Comparison of ENCODE assay signal across 16 mouse cellular contexts in genomic region chr8:87915763-87916162, GRCm38 (mm10). TPM values are rescaled to one million over a fixed set of nuclear protein-coding genes. Genes with fewer than 3 reads are reported as not detected.
DNase-seq lines count a peak whose midpoint lies in the region; ATAC-seq and TF ChIP-seq lines count a peak whose summit lies in the region.
"Had no signal": no experiment of that assay in that cellular context is flagged by ENCODE, and none has a peak within 500 bp of the region (broad histone marks: within the 10 kb centered on the region; RNA-seq: fewer than 3 reads in every experiment).

No protein-coding gene starts in this region.

- H3K27me3 ChIP-seq in heart, postnatal 0 days (ENCODE audit: control insufficient read depth, insufficient read depth, low read length) = no peaks in the 10 kb centered on the region
- H3K27me3 ChIP-seq in lung, postnatal 0 days (replicated peaks; ENCODE audit: insufficient read depth, low read length) = no peaks in the 10 kb centered on the region
- H3K27me3 ChIP-seq: liver, embryonic 15.5 days; neural tube, embryonic 13.5 days had no signal

- H3K9me3 ChIP-seq in heart, postnatal 0 days (replicated peaks; ENCODE audit: control insufficient read depth, low read length) = no peaks in the 10 kb centered on the region
- H3K9me3 ChIP-seq in lung, postnatal 0 days (ENCODE audit: low read length) = no peaks in the 10 kb centered on the region
- H3K9me3 ChIP-seq: liver, embryonic 15.5 days; neural tube, embryonic 13.5 days had no signal

- no peak overlapping the region for H3K4me2 ChIP-seq in heart, postnatal 0 days (ENCODE audit: low read depth, low read length)
- H3K4me2 ChIP-seq in lung, postnatal 0 days (replicated peaks; ENCODE audit: low read depth, low read length) = no peak overlapping the region
- H3K4me2 ChIP-seq: liver, embryonic 15.5 days; neural tube, embryonic 13.5 days had no signal

- peaks cover 7% of the 10 kb centered on the region; the same call in 1 of the 2 replicates for H3K4me1 ChIP-seq in heart, postnatal 0 days (ENCODE audit: control insufficient read depth, insufficient read depth)
- H3K4me1 ChIP-seq in lung, postnatal 0 days (ENCODE audit: insufficient read depth, low read depth, low read length) = peaks cover 5% of the 10 kb centered on the region; the same call in 1 of the 2 replicates
- H3K4me1 ChIP-seq: liver, embryonic 15.5 days had no signal

- ATAC-seq in heart, postnatal 0 days (ENCODE audit: insufficient read depth, low read depth) = peak; percentile 31; the same call in 1 of the 2 replicates
- peak; percentile 80 for ATAC-seq in lung, postnatal 0 days
- ATAC-seq: midbrain, embryonic 16.5 days had no signal

- TF ChIP-seq CTCF in heart, postnatal 0 days (IDR thresholded peaks at IDR 0.05; ENCODE audit: low read depth) = no peak
- no peak for TF ChIP-seq CTCF in lung, postnatal 0 days (IDR thresholded peaks at IDR 0.05)

- DNase-seq in adrenal gland, postnatal 14 days = peak; percentile 58
- DNase-seq in adrenal gland, postnatal 36 days = no peak
- peak; percentile 56 to 73 for DNase-seq in kidney, postnatal 25 days
- no peak for DNase-seq in kidney, adult 18-20 months
- no peak for DNase-seq in heart, postnatal 0 days (ENCODE audit: low spot score)
- DNase-seq in lung, postnatal 0 days (ENCODE audit: low spot score) = peak; percentile 58
- DNase-seq in spleen, postnatal 10 days (ENCODE audit: low spot score in 2 of 2) = no peak
- DNase-seq in frontal cortex, postnatal 25 days (ENCODE audit: low spot score in 2 of 2) = no peak
- DNase-seq: cerebellum, postnatal 25 days; thymus, postnatal 25 days had no signal

- WGBS in heart, postnatal 0 days = 62% methylated on average over 9 of the region's 9 CpGs
- 28% methylated on average over 9 of the region's 9 CpGs for WGBS in lung, postnatal 0 days

- H3K9ac ChIP-seq in heart, postnatal 0 days (replicated peaks; ENCODE audit: low read depth, low read length) = no peak overlapping the region
- H3K9ac ChIP-seq in lung, postnatal 0 days (replicated peaks; ENCODE audit: low read depth) = no peak overlapping the region
- H3K9ac ChIP-seq: liver, embryonic 15.5 days; neural tube, embryonic 13.5 days had no signal

- H3K36me3 ChIP-seq in heart, postnatal 0 days (replicated peaks; ENCODE audit: control insufficient read depth, insufficient read depth, low read length) = no peaks in the 10 kb centered on the region
- H3K36me3 ChIP-seq in lung, postnatal 0 days (ENCODE audit: insufficient read depth, low read length) = no peaks in the 10 kb centered on the region
- H3K36me3 ChIP-seq: G1E; liver, embryonic 15.5 days; neural tube, embryonic 13.5 days had no signal

- H3K4me3 ChIP-seq in heart, postnatal 0 days (ENCODE audit: low read depth, low read length) = no peak overlapping the region
- H3K4me3 ChIP-seq in lung, postnatal 0 days (ENCODE audit: low read depth, low read length) = no peak overlapping the region
- H3K4me3 ChIP-seq: liver, embryonic 15.5 days; neural tube, embryonic 13.5 days had no signal

- no peak overlapping the region for H3K27ac ChIP-seq in heart, postnatal 0 days (ENCODE audit: low read depth)
- no peak overlapping the region for H3K27ac ChIP-seq in lung, postnatal 0 days (ENCODE audit: low read length)
- H3K27ac ChIP-seq: kidney, postnatal 0 days; liver, embryonic 15.5 days; neural tube, embryonic 13.5 days had no signal

- TF ChIP-seq EP300 in heart, postnatal 0 days (IDR thresholded peaks at IDR 0.05; ENCODE audit: low read depth) = no peak; the same call in 1 of the 2 replicates
- 0 out of 2 replicates have a peak, but pooled peaks have one; percentile 37 for TF ChIP-seq EP300 in lung, postnatal 0 days (IDR thresholded peaks at IDR 0.05)

RNA-seq across cellular contexts. Expression of gene Zfp423, which starts 43.6 kb away (rescaled TPM):
- total RNA-seq in adrenal gland, postnatal 14 days (2021) = 18.7 and 22.0 TPM in 2 replicates
- total RNA-seq in adrenal gland, postnatal 36 days (2021) = 10 to 100 TPM; 16.5 to 20.8 TPM
- total RNA-seq in heart, postnatal 0 days (2014; rRNA removed; ENCODE audit: low replicate concordance) = 5.0 and 7.9 TPM in 2 replicates
- 1.9 TPM in 2 replicates for polyA plus RNA-seq in heart, postnatal 0 days (2015; fragmentation: Nextera tagmentation; extraction: Ambion mirVana)
- polyA plus RNA-seq in lung, postnatal 0 days (2015; fragmentation: Nextera tagmentation; extraction: Ambion mirVana) = 2.1 and 3.5 TPM in 2 replicates
- total RNA-seq: G1E; hematopoietic stem cell, adult 5-6 weeks had no signal
- polyA plus RNA-seq: G1E had no signal

Comparison
In these comparisons a context has a peak if more than half of its experiments do, and no peak if none do; other contexts are left out.
1. DNase-seq: peak in adrenal gland, postnatal 14 days (single experiment), kidney, postnatal 25 days (2 of 2) and lung, postnatal 0 days (single experiment); none in adrenal gland, postnatal 36 days (0 of 2), kidney, adult 18-20 months (single experiment), heart, postnatal 0 days (single experiment), spleen, postnatal 10 days (0 of 2) and frontal cortex, postnatal 25 days (0 of 2).